Mouse (Mus musculus): ENCODE data around the gene Cdk1. TPM values are rescaled to one million over a fixed set of nuclear protein-coding genes. Genes with fewer than 3 reads are reported as not detected.
"Not testable (repeated sequence)": the region's sequence is repeated elsewhere in the genome, so short reads cannot be mapped to it uniquely, and the experiment has no call there.

Cdk1 gene
- polyA plus RNA-seq (2015; fragmentation: Nextera tagmentation; extraction: Ambion mirVana): 394 and 415 TPM in 2 replicates

- peak; percentile 94 for DNase-seq (ENCODE audit: low spot score)
These were observed at the start of gene Cdk1 for GRCm38 (mm10) chr10:69352212-69353085. TSS of gene Cdk1 (minus strand) at chr10:69352938.

DNA sequence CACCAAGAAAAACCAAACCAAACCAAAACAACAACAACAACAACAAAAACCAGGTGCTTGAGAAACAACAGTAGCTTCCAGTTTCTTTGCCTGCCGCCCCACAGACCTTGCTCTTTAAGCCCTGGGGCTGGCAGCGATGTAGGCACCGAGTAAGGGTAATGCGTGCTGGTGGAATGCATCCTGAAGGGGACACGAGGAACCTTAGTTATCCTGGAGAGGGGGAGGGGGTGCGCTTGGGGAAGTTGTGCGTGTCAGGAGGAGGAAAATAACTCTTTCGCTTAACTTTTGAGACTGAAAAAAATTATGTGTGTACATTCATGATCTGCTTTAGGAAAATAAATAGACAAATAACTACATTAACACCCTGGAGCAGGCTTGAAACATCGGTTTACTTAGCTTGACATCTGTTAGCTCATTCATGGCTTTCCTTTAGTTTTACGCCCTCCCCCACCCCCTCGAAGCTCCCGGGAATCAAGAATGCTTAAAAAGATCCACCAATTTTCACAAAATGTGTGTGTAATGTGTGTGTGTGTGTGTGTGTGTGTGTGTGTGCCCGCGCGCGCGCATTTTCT, 47.2 kb upstream of the Cdk1 start:
- no peak for DNase-seq (ENCODE audit: low spot score)

GRCm38 (mm10) chr10:69398763-69399590, 46.2 kb upstream of the Cdk1 start, which contains the start of gene Ank3:
TSS of gene Ank3 (plus strand) at chr10:69398773.
- no peak for DNase-seq (ENCODE audit: low spot score)

- DNase-seq (ENCODE audit: low spot score): no peak
These were observed 45.5 kb upstream of the Cdk1 start for GRCm38 (mm10) chr10:69398197-69398762.

DNA sequence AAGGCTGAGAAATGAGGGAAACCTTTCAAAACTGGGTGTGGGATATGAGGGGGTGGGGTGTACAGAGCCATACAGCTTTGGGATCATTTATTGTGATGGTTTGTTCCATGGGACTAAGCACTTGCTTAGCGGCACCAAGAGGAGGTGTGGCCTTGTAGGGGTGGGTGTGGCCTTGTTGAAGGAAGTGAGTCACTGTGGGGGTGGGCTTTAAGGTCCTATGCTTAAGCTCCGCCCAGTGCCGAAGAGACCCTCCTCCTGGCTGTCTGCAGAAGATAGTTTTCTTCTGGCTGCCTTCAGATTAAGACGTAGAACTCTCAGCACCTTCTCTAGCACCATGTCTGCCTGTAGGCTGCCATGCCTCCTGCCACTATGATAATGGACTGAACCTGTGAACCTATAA, 36.8 kb upstream of the Cdk1 start:
- DNase-seq (ENCODE audit: low spot score): no peak

GRCm38 (mm10) chr10:69386767-69387166, 34.0 kb upstream of the Cdk1 start:
- no peak for DNase-seq (ENCODE audit: low spot score)

- DNase-seq (ENCODE audit: low spot score): no peak
These were observed 32.4 kb upstream of the Cdk1 start for GRCm38 (mm10) chr10:69385136-69385535.

GRCm38 (mm10) chr10:69384640-69385039, 31.9 kb upstream of the Cdk1 start:
- no peak for DNase-seq (ENCODE audit: low spot score)

- no peak for DNase-seq (ENCODE audit: low spot score)
These were observed 30.4 kb upstream of the Cdk1 start for GRCm38 (mm10) chr10:69383186-69383585.

- no peak for DNase-seq (ENCODE audit: low spot score)
These were observed 22.4 kb upstream of the Cdk1 start for GRCm38 (mm10) chr10:69375154-69375553.

- no peak for DNase-seq (ENCODE audit: low spot score)
These were observed 21.2 kb upstream of the Cdk1 start for GRCm38 (mm10) chr10:69373796-69374550.

DNA sequence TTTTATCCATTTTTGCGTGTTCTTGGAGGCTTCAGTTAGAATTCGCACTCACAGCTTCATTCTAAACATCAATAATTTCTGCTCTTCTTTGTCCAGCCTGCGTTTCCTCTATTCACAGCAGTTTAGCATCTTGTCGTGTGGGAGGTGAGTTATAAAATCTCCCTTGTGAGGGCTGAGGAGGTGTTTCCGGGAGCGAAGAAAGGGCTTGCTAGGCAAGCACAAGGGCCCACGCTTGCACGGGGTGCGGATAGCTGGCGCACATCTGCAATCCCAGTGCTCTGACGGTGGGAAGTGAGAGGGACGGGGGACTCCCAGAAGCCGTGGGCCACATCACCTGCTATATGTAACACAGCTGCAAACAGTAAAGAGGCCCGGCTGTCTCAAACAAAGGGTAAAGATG, 19.3 kb upstream of the Cdk1 start:
- no peak for DNase-seq (ENCODE audit: low spot score)

DNA sequence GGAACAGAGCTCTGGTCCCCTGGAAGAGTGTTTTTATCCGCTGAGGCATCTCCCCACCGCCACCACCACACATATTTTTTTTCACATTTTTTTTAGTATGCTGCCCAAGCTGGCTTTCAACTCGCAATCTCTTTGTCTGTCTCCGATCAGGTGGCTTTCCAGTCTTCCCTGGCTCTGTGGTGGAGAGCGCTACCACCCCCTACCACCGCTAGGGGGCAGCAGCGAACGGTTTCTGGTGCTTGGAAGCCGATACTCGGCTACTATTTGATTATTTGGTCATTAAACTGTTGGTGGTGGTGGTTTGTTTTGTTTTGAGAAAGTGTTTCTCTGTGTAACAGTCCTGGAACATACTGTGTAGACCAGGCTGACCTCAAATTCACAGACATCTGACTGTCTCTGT, 18.7 kb upstream of the Cdk1 start:
- DNase-seq (ENCODE audit: low spot score): peak; percentile 21

DNA sequence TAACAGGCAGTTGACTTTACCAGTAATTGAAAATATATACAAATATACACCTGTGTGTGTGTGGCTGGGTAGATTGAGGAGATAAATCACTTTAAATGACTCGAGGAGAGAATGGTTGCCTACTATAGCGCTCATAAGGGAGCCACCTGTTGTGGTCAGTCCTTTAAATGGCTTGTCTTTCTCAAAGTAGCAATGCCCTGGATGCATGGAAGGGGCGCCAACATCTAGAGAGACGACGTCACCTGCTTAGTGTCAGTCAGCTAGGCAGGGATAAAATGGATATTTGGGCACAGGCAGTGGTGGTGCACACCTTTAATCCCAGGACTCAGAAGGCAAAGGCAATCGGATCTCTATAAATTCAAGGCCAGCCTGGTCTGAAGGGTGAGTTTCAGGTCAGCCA, 16.6 kb upstream of the Cdk1 start:
- no peak for DNase-seq (ENCODE audit: low spot score)

DNA sequence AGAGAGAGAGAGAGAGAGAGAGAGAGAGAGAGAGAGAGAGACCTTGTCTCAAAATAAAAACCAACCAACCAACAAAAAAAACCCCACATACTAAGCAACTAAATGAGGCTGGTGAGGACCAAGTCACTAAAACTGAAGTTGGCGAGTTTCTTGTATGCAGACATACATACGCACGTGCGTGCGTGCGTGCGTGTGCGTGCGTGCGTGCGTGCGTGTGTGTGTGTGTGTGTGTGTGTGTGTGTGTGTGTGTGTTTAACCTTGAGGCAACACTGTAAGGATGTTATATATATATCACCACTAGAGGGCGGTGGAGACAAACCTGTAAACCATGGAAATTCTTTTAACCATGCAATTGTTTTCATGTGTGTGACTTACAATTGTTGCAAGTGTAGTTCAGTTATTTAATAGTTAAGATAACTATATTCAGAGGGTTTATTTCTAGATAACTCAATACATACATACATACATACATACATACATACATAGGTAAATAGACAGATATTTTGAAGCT, 14.2 kb upstream of the Cdk1 start:
- peak; percentile 42 for DNase-seq (ENCODE audit: low spot score)

DNA sequence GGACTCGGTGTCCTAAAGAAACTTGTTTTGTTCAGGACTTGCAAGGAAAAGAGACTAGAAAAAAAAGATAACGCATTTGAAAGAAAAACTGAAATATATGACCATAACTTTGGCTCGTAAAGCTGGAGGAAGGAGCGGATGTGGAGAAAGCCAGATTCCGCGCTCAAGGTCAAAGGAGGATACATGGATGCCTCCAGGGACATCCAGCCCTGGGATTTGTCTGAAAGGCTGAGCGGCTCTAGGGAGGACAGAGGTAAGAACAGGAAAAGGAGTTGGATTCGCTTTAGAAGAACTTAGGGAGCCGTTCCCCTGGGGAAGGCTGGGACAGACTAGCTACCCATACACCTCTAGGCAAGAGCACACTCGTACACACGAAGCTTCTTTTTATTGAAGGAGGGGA, 13.5 kb upstream of the Cdk1 start:
- no peak for DNase-seq (ENCODE audit: low spot score)

GRCm38 (mm10) chr10:69359666-69360065, 6.9 kb upstream of the Cdk1 start:
- DNase-seq (ENCODE audit: low spot score): no peak

DNA sequence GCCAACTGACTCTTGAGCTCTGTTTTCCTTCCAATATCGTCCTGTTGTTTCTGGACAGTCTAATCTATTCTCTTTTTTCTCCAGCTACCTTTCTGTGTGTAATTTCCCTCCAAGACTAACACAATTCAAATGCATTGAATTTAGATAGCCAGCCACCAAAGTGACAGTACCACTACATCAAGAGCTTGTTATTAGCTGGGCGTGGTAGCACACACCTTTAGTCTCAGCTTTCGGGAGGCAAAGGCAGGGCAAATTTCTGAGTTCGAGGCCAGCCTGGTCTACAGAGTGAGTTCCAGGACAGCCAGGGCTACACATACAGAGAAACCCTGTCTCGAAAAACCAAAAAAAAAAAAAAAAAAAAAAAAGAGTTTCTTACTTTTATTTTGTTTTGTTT, 345 bp upstream of the Cdk1 start:
- DNase-seq (ENCODE audit: low spot score): not testable (repeated sequence)

GRCm38 (mm10) chr10:69351842-69352211, 911 bp downstream of the Cdk1 start:
- no peak for DNase-seq (ENCODE audit: low spot score)

GRCm38 (mm10) chr10:69351071-69351841, 1.5 kb downstream of the Cdk1 start:
- peak; percentile 24 for DNase-seq (ENCODE audit: low spot score)
